Mouse (Mus musculus): Measurements from ENCODE around the gene Vps13a.

GRCm38 (mm10) chr19:16813306-16813705 lies 32.6 kb upstream of the Vps13a start:
- no peak for TF ChIP-seq CTCF (conservative IDR thresholded peaks at IDR 0.05; ENCODE audit: low read length)
- no peak for TF ChIP-seq POU5F1 (IDR thresholded peaks at IDR 0.05; ENCODE audit: borderline replicate concordance, low read length)
- no peak for TF ChIP-seq NANOG (IDR thresholded peaks at IDR 0.05; ENCODE audit: borderline replicate concordance, low read length)
